Mouse (Mus musculus): ENCODE measurements around the gene Fam227b.

The Fam227b gene

GRCm38 (mm10) chr2:126061037-126061773 is 90.6 kb downstream of the Fam227b start:
- no peak for DNase-seq (ENCODE audit: low spot score in 2 of 2)

DNA sequence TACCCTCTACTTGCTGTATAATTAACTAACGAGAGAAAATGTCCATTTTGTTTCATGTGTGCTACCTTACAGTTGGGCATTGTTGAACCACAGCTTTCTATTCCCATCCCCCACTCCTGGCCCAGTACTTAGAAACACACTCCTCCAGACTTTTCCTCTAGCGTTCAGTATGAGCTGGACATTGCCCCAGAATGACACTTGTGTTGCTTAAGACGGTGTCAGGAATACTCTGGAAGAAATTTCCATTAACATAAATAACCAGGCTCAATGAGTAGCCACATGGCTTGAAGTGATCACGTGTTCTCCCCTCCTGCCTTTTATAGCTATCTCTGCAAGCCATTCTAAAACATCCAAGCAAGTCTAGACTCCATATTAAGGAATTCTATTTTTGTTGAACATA is 91.2 kb downstream of the Fam227b start:
- DNase-seq (ENCODE audit: low spot score in 2 of 2) = no peak

GRCm38 (mm10) chr2:126053657-126054056 is 98.1 kb downstream of the Fam227b start:
- no peak for DNase-seq (ENCODE audit: low spot score in 2 of 2)

DNA sequence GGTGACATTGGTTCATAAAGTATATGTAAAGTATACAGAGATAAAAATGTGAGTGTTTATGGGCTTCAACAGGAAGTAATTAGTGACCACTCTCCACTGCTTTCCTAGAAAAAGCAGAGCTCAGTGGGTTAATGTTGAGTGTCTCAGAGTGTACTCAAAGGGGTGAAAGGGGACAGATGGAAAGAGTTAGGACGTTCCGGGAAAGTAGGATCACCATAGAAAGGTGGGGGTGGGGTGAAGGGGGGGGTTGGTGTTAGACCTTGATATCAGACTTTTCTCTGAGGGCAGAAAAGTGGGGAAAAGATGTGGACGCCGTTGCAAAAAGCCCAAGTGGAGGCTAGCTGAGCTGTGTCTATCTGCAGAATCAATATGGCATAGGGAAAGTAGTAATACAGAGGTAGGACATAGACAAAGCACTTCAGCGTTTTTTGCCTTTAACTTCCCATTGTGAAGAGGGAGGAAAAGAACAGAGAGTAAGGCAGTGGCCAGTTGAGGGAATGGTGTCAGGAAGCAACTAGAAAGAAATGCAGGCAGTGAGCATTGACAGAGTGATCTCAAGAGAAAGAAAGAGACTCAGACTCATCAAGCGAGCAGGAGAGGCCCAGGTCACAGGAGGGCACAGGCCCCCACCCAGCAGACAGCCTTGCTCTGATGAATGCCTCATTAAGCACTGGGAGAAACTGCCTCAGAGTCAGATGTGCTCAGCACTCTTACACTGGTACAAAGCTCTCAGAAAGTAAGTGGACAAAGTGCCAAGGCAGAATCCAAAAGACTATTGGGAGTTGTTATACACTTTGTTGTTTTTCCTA is 98.9 kb downstream of the Fam227b start:
- DNase-seq (ENCODE audit: low spot score in 2 of 2) = no peak

- no peak for DNase-seq (ENCODE audit: low spot score in 2 of 2)
Observed at GRCm38 (mm10) chr2:126045621-126046020, 106.2 kb downstream of the Fam227b start.

DNA sequence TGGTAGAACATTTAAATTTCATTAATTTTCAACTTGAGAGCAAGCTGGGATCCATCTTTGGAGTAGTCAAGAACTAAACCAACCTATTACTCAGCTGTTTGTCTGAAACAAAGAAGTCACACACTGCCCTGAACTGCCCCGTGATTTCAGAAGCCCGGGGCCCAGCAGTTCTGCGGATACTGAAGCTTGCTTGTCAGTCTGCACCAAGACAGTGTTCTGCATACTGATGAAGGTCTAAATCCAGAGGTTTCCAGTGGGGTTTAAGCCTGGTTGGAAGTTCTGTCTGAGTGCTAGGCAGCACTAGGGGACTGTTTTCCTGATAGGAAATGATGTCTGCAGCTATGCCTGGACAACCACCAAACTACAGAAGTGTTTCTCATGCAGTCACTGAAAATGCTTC is 109.1 kb downstream of the Fam227b start:
- DNase-seq (ENCODE audit: low spot score in 2 of 2) = no peak

- no peak for DNase-seq (ENCODE audit: low spot score in 2 of 2)
Observed at GRCm38 (mm10) chr2:126041237-126041636, 110.6 kb downstream of the Fam227b start.

DNA sequence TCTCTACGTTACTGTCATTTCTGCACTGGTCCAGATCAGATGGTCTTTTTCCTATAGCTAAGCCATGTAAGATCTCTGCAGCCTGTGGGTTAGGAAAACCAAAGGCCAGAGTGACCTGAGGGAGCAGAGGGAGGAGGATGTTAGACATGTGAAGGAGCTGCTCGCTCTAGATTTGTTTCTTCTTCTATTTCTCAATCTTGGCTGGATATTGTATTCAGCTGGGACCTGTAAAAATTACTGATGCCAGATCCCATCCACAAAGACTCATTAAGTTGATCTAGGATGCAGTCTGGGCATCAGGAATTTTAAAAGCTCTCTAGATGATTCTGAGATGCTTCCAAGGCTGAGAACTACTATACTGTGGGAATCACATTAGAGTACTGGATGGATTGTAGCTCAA is 111.2 kb downstream of the Fam227b start:
- no peak for DNase-seq (ENCODE audit: low spot score in 2 of 2)

DNA sequence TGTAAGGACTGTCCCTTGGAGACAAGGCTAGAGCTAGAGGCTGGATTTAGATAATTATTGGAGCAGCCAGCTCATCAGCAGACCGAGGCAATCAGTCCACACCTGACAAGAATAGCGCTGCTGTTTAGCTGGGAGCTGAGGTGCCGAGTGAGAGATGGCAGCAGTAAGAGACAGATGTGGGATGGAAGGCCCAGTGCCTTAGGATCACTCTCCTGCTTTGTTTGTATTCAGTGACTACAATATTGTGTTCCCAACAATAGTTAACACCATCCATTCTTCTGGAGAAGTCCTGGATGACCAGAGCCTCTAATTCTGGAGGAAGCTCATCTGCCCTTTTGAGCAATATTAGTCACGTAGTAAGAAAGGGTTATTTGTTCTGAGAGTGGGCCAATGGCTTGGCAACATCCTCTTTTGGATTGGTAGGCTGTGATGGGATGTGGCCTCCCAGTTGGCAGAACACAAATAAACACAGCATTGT is 112.4 kb downstream of the Fam227b start:
- no peak for DNase-seq (ENCODE audit: low spot score in 2 of 2)

DNA sequence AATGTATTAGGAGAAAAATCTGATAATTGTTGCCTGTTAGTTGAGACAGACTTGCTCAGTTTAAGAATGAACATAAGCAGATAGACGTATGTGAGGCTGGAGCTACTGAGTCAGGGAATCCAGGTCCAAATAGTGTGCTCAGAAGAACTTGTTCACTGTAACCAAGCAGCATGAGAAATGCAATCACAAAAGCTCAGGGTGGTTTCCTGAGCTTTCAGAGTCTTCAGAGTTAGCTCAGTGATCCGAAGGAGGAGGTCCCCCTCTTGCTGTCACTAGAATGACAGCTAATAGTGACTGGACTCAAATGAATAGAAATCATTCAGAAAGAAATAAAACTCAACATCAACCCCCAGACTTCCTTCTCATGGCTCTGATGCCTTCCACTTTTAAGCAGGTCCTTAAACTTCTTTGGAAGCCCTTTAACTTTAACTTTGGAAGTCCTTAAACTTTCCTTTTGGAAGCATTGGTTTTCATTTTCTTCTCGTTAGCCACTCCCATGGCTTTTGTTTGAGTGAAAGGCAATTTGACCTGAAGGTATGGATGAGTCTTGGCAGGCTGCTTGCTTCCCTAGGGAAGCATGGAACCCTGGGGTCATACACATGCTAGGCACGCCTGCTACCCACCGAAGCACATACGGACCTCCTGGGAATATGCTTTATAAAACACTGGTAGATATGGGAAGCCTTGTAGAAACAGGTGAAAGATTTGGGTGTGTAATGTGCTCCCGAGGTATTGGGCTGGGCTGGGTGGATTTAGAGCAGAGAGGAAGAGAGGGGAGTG is 113.4 kb downstream of the Fam227b start:
- DNase-seq (ENCODE audit: low spot score in 2 of 2) = no peak

GRCm38 (mm10) chr2:126036121-126036520 is 115.7 kb downstream of the Fam227b start:
- no peak for DNase-seq (ENCODE audit: low spot score in 2 of 2)

DNA sequence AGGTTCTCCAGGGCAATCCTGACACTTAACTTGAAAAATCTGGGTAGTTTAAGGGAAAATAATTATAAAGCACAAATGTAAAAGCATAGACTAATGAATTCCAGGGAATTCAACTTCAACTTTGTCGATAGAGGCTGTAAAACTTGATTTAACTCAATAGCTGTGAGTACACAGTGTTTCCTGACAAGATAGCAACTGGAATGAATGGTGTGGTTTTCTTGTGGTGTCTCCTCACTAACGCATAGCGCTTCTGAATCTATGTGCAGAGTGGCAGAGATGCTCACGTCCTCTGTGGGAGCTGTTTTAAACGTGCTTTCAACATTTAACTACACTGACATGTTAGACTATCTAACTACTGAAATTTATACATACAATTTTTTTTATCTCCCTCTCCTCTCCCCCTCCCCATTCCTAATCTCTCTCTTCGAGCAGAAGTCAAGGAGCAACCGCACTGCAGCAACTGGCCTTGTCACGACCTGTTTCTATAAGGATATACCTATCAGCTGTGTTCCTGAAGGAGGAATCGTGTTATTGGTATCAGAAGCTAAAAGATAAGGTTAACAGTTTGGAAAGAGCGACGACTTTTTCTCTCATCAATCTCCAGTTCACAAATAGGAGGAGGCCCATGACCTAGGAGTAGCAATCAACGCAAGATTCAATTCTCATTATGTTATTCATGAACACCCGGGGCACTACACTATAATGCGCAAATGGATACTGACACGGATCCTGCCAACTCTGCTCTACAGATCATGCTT is 116.6 kb downstream of the Fam227b start:
- DNase-seq (ENCODE audit: low spot score in 2 of 2) = no peak

- no peak for DNase-seq (ENCODE audit: low spot score in 2 of 2)
Observed at GRCm38 (mm10) chr2:126034379-126035005, 117.3 kb downstream of the Fam227b start, which contains the start of gene Fgf7. Gene Fgf7, plus strand, starts transcription at chr2:126034658.

DNA sequence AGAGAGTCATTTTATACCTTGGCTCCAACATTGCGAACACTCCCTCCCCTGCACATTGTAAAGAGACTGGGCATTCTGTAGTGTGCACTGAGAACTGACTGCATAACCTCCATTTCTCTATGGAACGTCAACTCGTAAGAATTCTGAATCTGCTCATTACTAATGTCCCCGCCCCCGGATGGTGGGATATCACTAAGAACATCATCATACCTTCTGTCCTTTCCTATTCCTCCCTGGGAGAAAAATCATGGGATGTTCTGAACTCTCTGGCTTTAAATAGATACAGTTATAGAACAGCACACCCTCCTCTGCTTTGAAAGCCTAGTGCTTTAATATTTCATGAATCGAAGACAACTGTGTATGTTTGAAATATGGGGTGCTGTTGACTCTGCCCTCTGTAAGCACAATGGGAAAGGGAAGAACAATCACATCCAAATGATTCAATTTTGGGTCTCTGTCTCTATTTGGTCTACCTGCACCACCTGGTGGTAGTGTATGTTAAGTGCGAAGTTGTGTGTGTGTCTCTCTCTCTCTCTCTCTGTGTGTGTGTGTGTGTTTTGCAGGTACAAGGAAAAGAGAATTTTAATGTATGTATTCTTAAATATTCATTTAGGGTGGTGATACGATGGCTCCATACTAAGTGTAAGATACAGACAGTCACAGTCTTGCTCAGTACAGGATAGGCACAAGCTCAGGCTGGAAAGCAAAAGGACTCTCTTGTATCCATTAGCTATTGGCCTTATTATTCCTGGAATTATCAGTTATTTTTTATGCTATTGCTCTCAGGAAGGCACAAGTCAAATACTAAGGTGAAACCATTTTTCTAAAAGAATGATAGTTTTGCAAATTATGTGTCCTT is 118.5 kb downstream of the Fam227b start:
- no peak for DNase-seq (ENCODE audit: low spot score in 2 of 2)

DNA sequence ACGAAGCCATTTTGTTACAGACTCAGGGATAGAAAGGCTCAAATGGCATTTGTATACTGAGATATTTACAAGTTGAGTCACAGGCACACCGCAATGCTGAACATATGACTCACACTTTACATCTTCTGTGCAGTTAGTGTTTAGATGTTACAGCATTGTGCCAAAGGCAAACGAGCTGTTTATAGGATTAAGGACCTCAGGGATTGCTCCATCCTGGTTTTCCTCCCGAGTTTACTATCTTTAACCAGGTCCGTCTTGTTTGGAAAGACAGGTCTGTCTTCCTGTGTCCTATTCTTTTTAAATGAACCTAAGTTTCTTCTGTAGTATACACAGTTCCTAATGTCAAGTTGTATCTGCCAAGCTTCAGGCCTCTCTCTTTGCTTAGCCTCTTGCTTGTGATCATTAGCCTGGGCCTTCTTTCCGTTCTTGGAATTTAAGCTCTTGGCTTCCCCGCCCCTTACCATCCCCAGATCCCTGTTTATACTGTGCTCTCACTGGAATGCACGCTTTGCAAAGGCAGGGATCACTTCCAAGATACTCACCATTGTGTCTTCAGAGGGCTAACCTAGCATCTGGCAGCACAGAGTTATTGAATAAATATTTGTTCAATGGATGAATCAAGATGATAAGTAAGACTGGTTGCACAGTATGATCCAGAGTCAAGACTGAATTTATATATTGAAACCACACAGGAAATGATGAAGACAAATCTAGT is 120.5 kb downstream of the Fam227b start:
- no peak for DNase-seq (ENCODE audit: low spot score in 2 of 2)

DNA sequence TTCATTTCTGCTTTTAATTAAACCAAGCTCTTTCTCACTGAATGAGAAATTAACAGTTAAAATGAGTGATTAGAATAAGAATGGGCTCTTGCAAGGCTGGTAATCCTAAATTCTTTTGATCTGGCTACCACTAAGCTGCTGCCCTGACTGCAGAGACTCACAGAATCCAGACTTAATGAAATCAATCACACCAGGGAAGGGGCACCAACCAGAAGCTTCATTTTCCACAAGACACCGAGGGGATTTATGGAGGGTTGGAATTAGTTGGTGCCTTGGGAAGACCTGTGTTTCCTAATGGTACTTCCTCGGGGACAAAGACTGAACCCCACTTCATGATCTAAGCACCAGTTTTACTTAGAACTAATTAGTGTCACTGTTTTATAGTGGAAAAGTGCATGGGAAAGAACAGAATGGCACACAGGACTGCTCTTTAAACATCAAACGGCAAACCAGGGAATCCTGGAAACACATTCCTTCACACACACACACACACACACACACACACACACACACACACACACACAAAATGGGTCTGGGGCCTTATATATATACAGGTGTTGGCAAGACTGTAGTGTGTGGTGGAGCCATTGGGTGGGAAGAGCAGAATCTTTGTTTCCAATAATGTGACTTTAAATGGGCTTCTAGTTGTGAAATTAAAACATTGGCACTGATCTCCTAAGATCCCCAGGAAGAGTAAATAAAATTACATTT is 135.9 kb downstream of the Fam227b start:
- no peak for DNase-seq (ENCODE audit: low spot score in 2 of 2)

DNA sequence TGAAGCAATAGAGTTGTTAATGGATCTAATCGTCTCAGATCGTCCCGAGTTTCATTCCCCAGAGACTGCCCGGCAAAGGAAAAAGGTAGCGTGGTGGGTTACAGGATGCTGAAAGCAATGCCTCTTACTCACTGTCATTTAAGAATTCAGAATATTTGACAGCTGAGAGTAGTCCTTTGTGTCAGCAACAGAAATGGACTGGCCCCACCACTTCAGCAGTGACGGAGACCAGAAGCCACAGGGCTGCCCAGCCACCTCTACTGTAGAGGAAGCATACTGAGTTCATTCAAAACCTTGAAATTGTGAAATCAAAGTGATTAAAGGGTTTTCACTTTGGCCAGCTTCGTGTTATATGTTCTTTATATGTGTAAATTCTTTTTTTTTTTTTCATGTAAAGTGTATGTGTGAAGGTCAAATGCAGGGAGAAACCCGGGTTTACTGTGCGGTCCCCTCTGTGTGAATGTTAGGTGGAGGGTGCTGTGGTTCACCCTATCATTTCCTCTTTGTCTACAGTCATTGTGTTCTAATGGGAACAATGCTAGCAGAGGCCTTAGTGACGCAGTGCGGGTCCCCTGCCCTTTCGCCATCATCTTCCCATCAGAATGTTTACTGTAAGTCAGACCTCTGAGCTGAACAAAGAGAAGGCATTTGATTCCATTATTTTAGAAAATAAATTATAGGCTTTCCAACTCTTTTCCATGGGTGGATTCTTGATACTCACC is 136.7 kb downstream of the Fam227b start:
- DNase-seq (ENCODE audit: low spot score in 2 of 2) = no peak

- DNase-seq (ENCODE audit: low spot score in 2 of 2) = no peak
Observed at GRCm38 (mm10) chr2:126006742-126007141, 145.1 kb downstream of the Fam227b start.

Data from urinary bladder, postnatal 4 days (tissue).